Mouse (Mus musculus): ENCODE data around the gene Fgfr2.

Gene Fgfr2

GRCm38 (mm10) chr7:133088830-133089261 lies 34.3 kb downstream of the Fgfr2 start:
- in situ Hi-C loops (cut with MboI, MseI): no loop called here

- in situ Hi-C loops (cut with MboI, MseI): no loop called here
These were observed 34.7 kb downstream of the Fgfr2 start for GRCm38 (mm10) chr7:133088411-133088810.

GRCm38 (mm10) chr7:133085408-133085807 lies 37.7 kb downstream of the Fgfr2 start:
- in situ Hi-C loops (cut with MboI, MseI): no loop called here

GRCm38 (mm10) chr7:133083936-133084614 lies 39.1 kb downstream of the Fgfr2 start:
- in situ Hi-C loops (cut with MboI, MseI): no loop called here

GRCm38 (mm10) chr7:133078929-133079328 lies 44.2 kb downstream of the Fgfr2 start:
- in situ Hi-C loops (cut with MboI, MseI): no loop called here

GRCm38 (mm10) chr7:133074462-133075133 lies 48.6 kb downstream of the Fgfr2 start:
- in situ Hi-C loops (cut with MboI, MseI): no loop called here

- in situ Hi-C loops (cut with MboI, MseI): no loop called here
These were observed 50.0 kb downstream of the Fgfr2 start for GRCm38 (mm10) chr7:133073147-133073651.

- in situ Hi-C loops (cut with MboI, MseI): no loop called here
These were observed 50.6 kb downstream of the Fgfr2 start for GRCm38 (mm10) chr7:133072535-133072934.

- in situ Hi-C loops (cut with MboI, MseI): no loop called here
These were observed 55.8 kb downstream of the Fgfr2 start for GRCm38 (mm10) chr7:133067321-133067841.

- in situ Hi-C loops (cut with MboI, MseI): no loop called here
These were observed 56.4 kb downstream of the Fgfr2 start for GRCm38 (mm10) chr7:133066776-133067175.

GRCm38 (mm10) chr7:133062055-133062454 lies 61.1 kb downstream of the Fgfr2 start:
- in situ Hi-C loops (cut with MboI, MseI): no loop called here

- in situ Hi-C loops (cut with MboI, MseI): no loop called here
These were observed 63.0 kb downstream of the Fgfr2 start for GRCm38 (mm10) chr7:133060170-133060569.

- in situ Hi-C loops (cut with MboI, MseI): no loop called here
These were observed 63.5 kb downstream of the Fgfr2 start for GRCm38 (mm10) chr7:133059517-133060104.

- in situ Hi-C loops (cut with MboI, MseI): no loop called here
These were observed 64.0 kb downstream of the Fgfr2 start for GRCm38 (mm10) chr7:133059150-133059509.

- in situ Hi-C loops (cut with MboI, MseI): no loop called here
These were observed 64.5 kb downstream of the Fgfr2 start for GRCm38 (mm10) chr7:133058496-133059149.

GRCm38 (mm10) chr7:133056924-133057323 lies 66.2 kb downstream of the Fgfr2 start:
- in situ Hi-C loops (cut with MboI, MseI): no loop called here

GRCm38 (mm10) chr7:133054486-133054885 lies 68.7 kb downstream of the Fgfr2 start:
- in situ Hi-C loops (cut with MboI, MseI): no loop called here

- in situ Hi-C loops (cut with MboI, MseI): no loop called here
These were observed 69.4 kb downstream of the Fgfr2 start for GRCm38 (mm10) chr7:133053757-133054156.

- in situ Hi-C loops (cut with MboI, MseI): no loop called here
These were observed 70.3 kb downstream of the Fgfr2 start for GRCm38 (mm10) chr7:133052819-133053218.

- in situ Hi-C loops (cut with MboI, MseI): no loop called here
These were observed 72.5 kb downstream of the Fgfr2 start for GRCm38 (mm10) chr7:133050681-133051080.

- in situ Hi-C loops (cut with MboI, MseI): loop anchor here in 1 of 2 experiments (10.0 to 25.0 kb wide), 2 partner anchors 564 to 697 kb away; partner anchors contain the start of gene Tex36
These were observed 75.0 kb downstream of the Fgfr2 start for GRCm38 (mm10) chr7:133048085-133048630.

All from T-helper 17 cell (primary cell).